In the genomic region with DNA sequence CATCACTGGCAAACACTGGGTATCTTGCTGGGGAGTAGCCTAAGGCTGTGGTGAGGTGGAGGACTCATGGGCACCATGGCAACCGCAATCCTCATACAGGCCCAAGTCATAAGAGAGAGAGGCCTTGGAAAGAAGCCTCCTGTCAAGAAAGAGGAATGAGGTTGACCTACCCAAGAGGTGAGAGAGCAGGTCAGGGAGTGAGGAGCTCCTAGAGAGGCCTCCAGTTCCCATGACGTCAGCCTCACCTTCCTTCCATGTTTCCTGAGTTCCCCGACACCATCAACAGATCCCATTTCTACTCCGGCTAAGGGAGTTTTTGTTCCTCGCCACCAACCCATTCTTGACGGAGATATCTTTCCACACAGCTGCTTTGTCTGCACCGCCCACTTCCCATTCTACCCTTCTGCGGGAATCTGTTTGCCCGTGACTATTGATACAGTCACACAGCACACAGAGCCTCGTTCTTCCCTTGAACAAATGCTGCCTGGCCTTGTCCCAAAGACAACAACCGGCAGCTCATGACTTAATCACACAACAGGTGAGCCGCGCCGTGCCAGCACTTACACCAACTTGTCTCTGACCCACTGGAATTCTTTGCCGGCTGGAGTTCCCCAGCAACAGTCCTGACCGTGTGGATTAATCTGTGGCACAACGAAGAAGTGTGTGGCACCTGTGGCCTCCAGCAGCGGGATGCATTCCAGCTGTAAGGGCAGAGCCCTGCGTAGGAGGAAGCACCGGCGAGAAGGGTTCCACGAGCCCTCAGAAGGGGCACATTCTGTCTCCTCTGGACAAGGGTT, we compare ENCODE assay signal across 9 mouse cellular contexts.
DNase-seq lines count a peak whose midpoint lies in the region; ATAC-seq and TF ChIP-seq lines count a peak whose summit lies in the region.
"Had no signal": no experiment of that assay in that cellular context is flagged by ENCODE, and none has a peak within 500 bp of the region (broad histone marks: within the 10 kb centered on the region; RNA-seq: fewer than 3 reads in every experiment).

No protein-coding gene starts in this region.

- TF ChIP-seq POLR2A in thymus, adult 2 months (IDR thresholded peaks at IDR 0.05; ENCODE audit: control insufficient read depth, extremely low read depth, insufficient read depth, low read length, poor library complexity): no peak

- H3K36me3 ChIP-seq in thymus, adult 2 months (ENCODE audit: control insufficient read depth, insufficient read depth, low read length): no peaks in the 10 kb centered on the region
- no peaks in the 10 kb centered on the region for H3K36me3 ChIP-seq in liver, embryonic 13.5 days
- no peaks in the 10 kb centered on the region for H3K36me3 ChIP-seq in stomach, postnatal 0 days (ENCODE audit: control insufficient read depth, insufficient read depth, low read length)

- 47% methylated on average over 22 of the region's 22 CpGs for WGBS in thymus, adult 2 months
- 14% methylated on average over 22 of the region's 22 CpGs for WGBS in liver, embryonic 13.5 days (ENCODE audit: insufficient replicate concordance)
- WGBS in stomach, postnatal 0 days: 43% methylated on average over 22 of the region's 22 CpGs

- peak overlapping the region; percentile 48 for H3K4me2 ChIP-seq in liver, embryonic 13.5 days
- H3K4me2 ChIP-seq in stomach, postnatal 0 days (replicated peaks; ENCODE audit: low read depth): no peak overlapping the region

- ATAC-seq in liver, embryonic 13.5 days (ENCODE audit: low read depth): peak; percentile 71
- ATAC-seq in stomach, postnatal 0 days (ENCODE audit: low FRiP score, low TSS enrichment): peak; percentile 93

- TF ChIP-seq EP300 in stomach, postnatal 0 days (optimal IDR thresholded peaks at IDR 0.05): no peak

- 0 out of 2 replicates have a peak overlapping the region, but pooled peaks have one; percentile 3 for H3K27ac ChIP-seq in thymus, adult 2 months (ENCODE audit: control insufficient read depth, insufficient read depth, low read length)
- H3K27ac ChIP-seq in liver, embryonic 13.5 days: peak overlapping the region; percentile 29; the same call in 1 of the 2 replicates
- H3K27ac ChIP-seq in stomach, postnatal 0 days (replicated peaks): peak overlapping the region; percentile 87

- H3K27me3 ChIP-seq in thymus, adult 2 months (ENCODE audit: control insufficient read depth, insufficient read depth, low read length): no peaks in the 10 kb centered on the region
- H3K27me3 ChIP-seq in liver, embryonic 13.5 days: no peaks in the 10 kb centered on the region
- no peaks in the 10 kb centered on the region for H3K27me3 ChIP-seq in stomach, postnatal 0 days (ENCODE audit: control insufficient read depth, insufficient read depth, low read length)

- DNase-seq in cerebellum, postnatal 10 days: peak; percentile 8 to 9
- DNase-seq in cerebellum, adult 18-20 months: no peak
- no peak for DNase-seq in thymus, adult 2 months
- no peak for DNase-seq in thymus, postnatal 0 days (ENCODE audit: low spot score)
- peak; percentile 29 for DNase-seq in liver, embryonic 13.5 days
- peak; percentile 92 for DNase-seq in stomach, postnatal 0 days (ENCODE audit: low spot score)
- DNase-seq in neural tube, embryonic 10.5 days (ENCODE audit: extremely low spot score, low spot score): no peak
- DNase-seq in Muller cell, postnatal 12 days (ENCODE audit: inconsistent ontology term): no peak
- DNase-seq: thymus, postnatal 25 days had no signal

- no peaks in the 10 kb centered on the region for H3K9me3 ChIP-seq in liver, embryonic 13.5 days (replicated peaks)
- H3K9me3 ChIP-seq in stomach, postnatal 0 days (ENCODE audit: control insufficient read depth, low read length): no peaks in the 10 kb centered on the region

- peaks cover 20% of the 10 kb centered on the region for H3K4me1 ChIP-seq in thymus, adult 2 months (replicated peaks; ENCODE audit: control insufficient read depth, insufficient read depth, low read length)
- H3K4me1 ChIP-seq in liver, embryonic 13.5 days (replicated peaks): peaks cover 20% of the 10 kb centered on the region
- no peaks in the 10 kb centered on the region for H3K4me1 ChIP-seq in stomach, postnatal 0 days (replicated peaks; ENCODE audit: control insufficient read depth, insufficient read depth)

- no peak for TF ChIP-seq CTCF in thymus, adult 2 months (IDR thresholded peaks at IDR 0.05; ENCODE audit: borderline replicate concordance, control insufficient read depth, extremely low read depth, insufficient read depth, low read length, poor library complexity)
- TF ChIP-seq CTCF in stomach, postnatal 0 days (IDR thresholded peaks at IDR 0.05; ENCODE audit: low read depth): no peak

- peak overlapping the region; percentile 33; the same call in 1 of the 2 replicates for H3K9ac ChIP-seq in liver, embryonic 13.5 days
- peak overlapping the region; percentile 5; the same call in 1 of the 2 replicates for H3K9ac ChIP-seq in stomach, postnatal 0 days (ENCODE audit: low read length)

- H3K4me3 ChIP-seq in thymus, adult 2 months (ENCODE audit: control insufficient read depth, insufficient read depth, low read length): no peak overlapping the region
- peak overlapping the region; percentile 20 for H3K4me3 ChIP-seq in liver, embryonic 13.5 days (replicated peaks)
- H3K4me3 ChIP-seq in stomach, postnatal 0 days (ENCODE audit: low read depth, low read length): no peak overlapping the region

Comparison
In these comparisons a context has a peak if more than half of its experiments do, and no peak if none do; other contexts are left out.
1. DNase-seq: peak in cerebellum, postnatal 10 days (2 of 2), liver, embryonic 13.5 days (single experiment) and stomach, postnatal 0 days (single experiment); none in cerebellum, adult 18-20 months (0 of 2), thymus, adult 2 months (single experiment), thymus, postnatal 0 days (single experiment), neural tube, embryonic 10.5 days (single experiment) and Muller cell, postnatal 12 days (single experiment).
2. H3K27ac ChIP-seq: peak in every context shown above with its lines; median percentile 87 in stomach, postnatal 0 days; 29 in liver, embryonic 13.5 days; 3 in thymus, adult 2 months.